Mouse (Mus musculus): ENCODE data around the gene Lair1.

Gene Lair1

DNA sequence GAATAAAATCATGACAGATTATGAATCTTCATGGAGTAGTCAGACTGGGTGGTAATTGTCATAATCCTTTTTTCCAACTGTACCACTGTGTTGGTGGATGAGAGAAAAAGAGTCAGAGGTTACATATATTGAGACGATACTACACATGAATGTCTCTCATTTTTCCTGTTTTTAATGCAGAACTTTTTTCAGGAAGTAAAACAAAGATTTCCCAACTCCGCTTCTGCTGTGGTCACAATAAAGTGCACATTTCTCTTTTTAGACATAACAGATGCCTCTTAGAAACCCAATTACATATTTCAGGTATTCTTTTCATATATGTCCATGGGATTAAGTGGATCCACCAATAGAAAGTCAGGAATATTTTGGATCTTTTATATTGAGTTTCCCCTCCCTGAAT, 101.0 kb downstream of the Lair1 start:
- DNase-seq (ENCODE audit: low spot score): no peak

DNA sequence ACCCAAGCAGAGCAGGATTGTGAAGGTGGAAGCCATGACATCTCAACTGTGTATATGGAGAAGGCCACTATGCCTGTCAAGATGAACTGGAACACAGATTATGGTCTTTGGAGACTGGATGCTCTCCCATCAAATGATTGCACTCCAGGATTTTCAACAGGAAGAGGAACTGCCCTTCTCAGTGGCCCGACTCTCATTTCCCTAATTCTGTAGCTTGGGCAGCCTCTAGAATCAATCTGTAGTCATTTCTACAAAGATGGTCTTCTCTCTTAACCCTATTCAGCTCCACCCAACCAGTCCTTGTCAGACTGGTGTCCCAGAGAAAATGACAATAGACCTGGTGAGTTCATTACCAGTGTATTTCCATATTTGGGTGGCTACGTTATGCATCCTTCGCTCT, 105.6 kb downstream of the Lair1 start:
- DNase-seq (ENCODE audit: low spot score): no peak

Data from retina, embryonic 14.5 days (tissue).